Mouse (Mus musculus) C3H10T1/2 (cell line): ENCODE data around the gene Klk9. TPM values are rescaled to one million over a fixed set of nuclear protein-coding genes. Genes with fewer than 3 reads are reported as not detected.

ENCODE experiments used
- polyA plus RNA-seq, 2 experiments: library from polyadenylated mRNA; unstranded; fragments of >200 nt; fragmentation: generic; extraction: Trizol; gene quantifications; one replicate each; pipeline ENCODE4 v1.2.1; 2012; ENCODE audit warnings: missing spikeins in 2 of 2

Gene Klk9
- polyA plus RNA-seq, result under 1 TPM in 1 of 2 experiments, not detected in 1; 0.08 TPM

GRCm38 (mm10) chr7:43791591-43791990, at the start of gene Klk9:
Gene Klk9, plus strand, starts transcription at chr7:43791891.

DNA sequence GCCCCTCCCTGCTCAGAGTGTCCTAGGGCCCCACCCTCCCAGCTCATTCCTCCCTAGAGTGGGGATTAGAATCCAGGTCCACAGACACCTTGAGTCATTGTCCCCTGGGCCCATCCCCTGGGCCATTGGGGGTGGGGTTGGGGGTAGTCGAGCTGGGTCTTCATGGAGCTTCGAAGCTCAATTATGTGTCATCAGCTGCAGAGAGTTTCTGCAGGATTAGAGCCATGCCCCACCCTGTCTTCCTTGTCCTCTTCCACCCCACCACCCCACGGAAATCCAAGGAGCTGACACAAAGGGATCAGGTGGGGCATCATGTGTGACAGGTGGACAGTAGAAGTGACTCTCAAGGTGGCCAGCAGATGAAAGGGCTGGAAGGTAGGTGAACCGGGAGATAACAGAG, 23.1 kb upstream of the Klk9 start, which contains the start of gene Klk12:
Gene Klk12 (plus strand): TSS at position 301 of the 400 bp plus-strand sequence.

DNA sequence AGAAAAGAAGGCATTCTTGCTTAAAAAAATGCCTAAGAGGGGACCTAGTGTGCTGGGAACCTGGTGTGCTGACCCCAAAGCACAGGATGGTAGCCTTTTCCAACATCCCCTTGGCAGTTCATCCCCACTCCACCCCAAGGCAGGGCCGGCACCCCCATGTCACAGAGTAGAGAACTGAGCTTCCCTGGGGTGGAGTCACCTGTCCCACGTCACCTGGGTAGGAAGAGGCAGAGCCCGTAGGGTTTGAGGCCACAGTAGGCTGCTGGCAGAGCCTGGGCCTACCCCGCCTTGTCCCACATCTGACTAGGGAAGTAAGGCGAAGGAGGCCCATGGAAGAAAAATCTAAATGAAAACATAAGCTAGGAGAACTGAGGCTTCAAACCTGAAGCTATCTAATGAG, 17.3 kb upstream of the Klk9 start, which contains the start of gene Klk11:
Gene Klk11 (plus strand): TSS at position 241 of the 400 bp plus-strand sequence.

GRCm38 (mm10) chr7:43780746-43781145, 10.9 kb upstream of the Klk9 start, which contains the start of gene Klk10:
Gene Klk10, plus strand, starts transcription at chr7:43781035.

GRCm38 (mm10) chr7:43797333-43797769, 5.7 kb downstream of the Klk9 start, which contains the start of gene Klk8:
Gene Klk8, plus strand, starts transcription at chr7:43797577.

DNA sequence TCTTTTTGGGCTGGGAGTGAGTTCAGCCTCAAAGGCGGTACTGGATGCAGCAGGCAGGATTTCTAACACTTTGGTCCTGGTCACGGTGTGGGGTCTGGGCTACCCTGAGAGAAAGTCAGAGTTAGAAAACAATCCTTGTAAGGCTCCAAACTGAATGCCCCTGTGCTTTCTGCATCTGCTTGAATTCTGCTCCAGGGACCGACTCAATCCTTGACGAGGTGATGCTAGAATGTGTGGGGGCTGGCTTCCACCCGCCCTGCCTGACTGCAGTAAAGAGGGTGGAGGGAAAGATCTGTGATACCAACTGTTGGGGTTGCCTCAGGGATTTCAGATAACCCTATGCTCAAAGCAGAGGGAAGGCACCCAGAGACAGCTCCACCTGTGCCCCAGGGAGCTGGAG, 19.3 kb downstream of the Klk9 start, which contains the start of gene Klk7:
Gene Klk7 (plus strand): TSS at position 301 of the 400 bp plus-strand sequence.

GRCm38 (mm10) chr7:43824199-43824598, 32.5 kb downstream of the Klk9 start, which contains the start of gene Klk6:
Gene Klk6, plus strand, starts transcription at chr7:43824499.

GRCm38 (mm10) chr7:43841701-43842100, 50.0 kb downstream of the Klk9 start, which contains the start of gene Klk5:
Gene Klk5, plus strand, starts transcription at chr7:43841971.

Other genes with a start within 250 kb of the Klk9 start
- under 1 TPM in 1 of 2 experiments, not detected in 1; 0.04 TPM for gene Cd33, start 247.5 kb upstream of the Klk9 start, polyA plus RNA-seq
- gene Zfp658, start 229.6 kb upstream of the Klk9 start, polyA plus RNA-seq, result 1 to 10 TPM in 1 of 2 experiments, under 1 TPM in 1; 0.11 to 2.6 TPM
- 1 to 10 TPM in 1 of 2 experiments, under 1 TPM in 1; 0.09 to 1.8 TPM for gene Zfp719, start 212.3 kb upstream of the Klk9 start, polyA plus RNA-seq
- gene Zfp819, start 184.7 kb upstream of the Klk9 start, polyA plus RNA-seq, result not detected
- not detected for gene Ceacam18, start 157.2 kb upstream of the Klk9 start, polyA plus RNA-seq
- not detected for gene Siglece, start 131.7 kb upstream of the Klk9 start, polyA plus RNA-seq
- 10 to 100 TPM in 1 of 2 experiments, 1 to 10 TPM in 1; 6.7 to 11.8 TPM for gene Ctu1, start 119.9 kb upstream of the Klk9 start, polyA plus RNA-seq
- gene Klk14, start 101.5 kb upstream of the Klk9 start, polyA plus RNA-seq, result under 1 TPM; 0.05 to 0.08 TPM
- not detected for gene Klk13, start 79.3 kb upstream of the Klk9 start, polyA plus RNA-seq
- not detected for gene Klk12, start 23.0 kb upstream of the Klk9 start, polyA plus RNA-seq
- gene Klk11, start 17.3 kb upstream of the Klk9 start, polyA plus RNA-seq, result not detected
- 1 to 10 TPM in 1 of 2 experiments, under 1 TPM in 1; 0.12 to 2.5 TPM for gene Klk10, start 10.9 kb upstream of the Klk9 start, polyA plus RNA-seq
- under 1 TPM; 0.11 to 0.25 TPM for gene Klk8, start 5.7 kb downstream of the Klk9 start, polyA plus RNA-seq
- not detected for gene Klk7, start 19.4 kb downstream of the Klk9 start, polyA plus RNA-seq
- gene Klk6, start 32.6 kb downstream of the Klk9 start, polyA plus RNA-seq, result under 1 TPM in 1 of 2 experiments, not detected in 1; 0.12 TPM
- gene Klk5, start 50.1 kb downstream of the Klk9 start, polyA plus RNA-seq, result not detected
- not detected for gene Klk4, start 89.3 kb downstream of the Klk9 start, polyA plus RNA-seq
- not detected for gene Klk15, start 141.8 kb downstream of the Klk9 start, polyA plus RNA-seq
- not detected for gene Klk1b8, start 158.8 kb downstream of the Klk9 start, polyA plus RNA-seq
- gene Klk1b1, start 174.9 kb downstream of the Klk9 start, polyA plus RNA-seq, result not detected
- gene Klk1b9, start 184.2 kb downstream of the Klk9 start, polyA plus RNA-seq, result not detected
- not detected for gene Klk1b11, start 204.0 kb downstream of the Klk9 start, polyA plus RNA-seq
- not detected for gene Klk1b26, start 220.3 kb downstream of the Klk9 start, polyA plus RNA-seq